Mouse (Mus musculus): ENCODE results near the gene Eif1ax.
"Not testable (repeated sequence)": the region's sequence is repeated elsewhere in the genome, so short reads cannot be mapped to it uniquely, and the experiment has no call there.

Gene Eif1ax

DNA sequence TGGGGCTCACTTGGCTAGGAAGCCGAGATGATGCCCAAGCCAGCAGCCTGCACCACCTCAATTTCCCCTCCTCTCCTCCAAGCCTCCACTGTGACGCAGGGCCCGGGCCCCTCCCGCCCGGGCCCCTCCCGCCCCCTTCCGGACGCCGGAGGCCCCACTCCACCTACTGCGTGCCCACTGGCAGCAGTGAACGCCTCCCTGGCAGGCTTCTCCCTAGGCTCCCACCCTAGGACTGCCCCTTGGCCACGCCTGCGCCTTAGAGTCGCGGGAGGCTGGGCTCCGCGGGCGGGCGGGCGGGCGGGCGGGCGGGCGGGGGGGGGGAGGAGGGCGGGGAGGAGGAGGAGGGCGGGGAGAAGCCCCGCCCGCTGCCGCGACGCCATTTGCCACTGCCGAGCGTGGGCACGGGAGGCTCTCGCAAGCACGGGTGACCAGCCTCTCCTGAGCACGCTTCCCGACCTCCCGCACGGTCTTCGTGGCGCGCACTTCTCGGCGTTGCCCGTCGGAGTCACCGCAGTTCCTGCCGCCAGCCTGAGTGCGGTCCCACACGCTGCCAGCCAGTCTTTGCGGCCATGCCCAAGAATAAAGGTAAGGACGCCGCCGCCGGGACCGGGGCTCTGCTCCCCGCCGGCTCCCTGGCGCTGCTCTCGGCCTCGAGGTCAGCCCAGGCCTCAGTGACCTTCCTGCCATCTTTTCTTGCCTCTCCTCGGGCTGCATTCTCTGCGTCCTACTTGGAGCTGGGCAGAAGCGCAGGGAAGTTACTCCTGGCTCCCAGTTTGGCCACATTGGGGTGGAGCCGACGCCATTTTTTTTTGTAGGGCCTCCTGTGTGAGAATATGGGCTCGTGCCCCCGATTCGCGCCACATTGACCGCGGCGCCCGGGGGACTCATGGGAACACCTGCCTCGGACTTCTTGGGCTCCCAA lies at the start of gene Eif1ax:
Eif1ax (plus strand) TSS at position 348 of the 922 bp plus-strand sequence.
- DNase-seq: peak; percentile 74 to 75

DNA sequence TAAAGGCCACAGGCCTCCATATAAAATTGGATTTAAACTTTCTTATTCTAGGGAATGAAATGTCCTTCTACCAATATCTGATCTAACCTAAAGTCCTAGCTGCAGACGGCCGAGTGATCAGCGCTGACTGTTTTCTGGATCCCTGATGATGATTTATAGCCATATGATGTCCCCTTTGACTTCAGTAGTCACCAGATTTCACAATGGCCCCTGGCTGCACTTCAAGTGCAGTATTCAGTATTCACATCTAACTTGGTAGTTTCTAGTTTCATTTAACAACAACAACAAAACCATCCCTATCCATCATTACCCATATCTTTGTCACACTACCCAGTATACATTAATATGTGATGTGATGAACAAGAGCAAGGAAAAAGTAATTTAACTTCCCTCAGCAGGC lies 7.5 kb upstream of the Eif1ax start:
- DNase-seq: no peak

DNA sequence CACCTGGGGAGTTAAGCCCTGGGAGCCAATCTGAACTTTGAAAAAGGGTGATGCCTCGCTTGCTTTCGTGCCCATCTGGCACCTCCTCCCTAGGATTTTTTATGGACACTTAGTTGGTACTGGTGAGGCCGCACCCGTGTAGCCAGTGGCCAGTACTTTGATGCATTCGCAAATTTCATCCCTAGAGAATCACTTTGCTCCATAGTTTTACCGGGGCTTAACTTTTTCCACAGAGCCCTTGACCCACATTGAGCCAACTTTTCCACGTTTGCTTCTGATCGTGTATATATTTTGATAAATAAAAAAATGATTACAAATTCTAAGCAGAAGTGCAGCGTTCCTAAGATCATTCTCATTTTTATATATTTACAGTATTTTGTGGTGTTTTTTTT lies 771 bp downstream of the Eif1ax start:
- no peak for DNase-seq

DNA sequence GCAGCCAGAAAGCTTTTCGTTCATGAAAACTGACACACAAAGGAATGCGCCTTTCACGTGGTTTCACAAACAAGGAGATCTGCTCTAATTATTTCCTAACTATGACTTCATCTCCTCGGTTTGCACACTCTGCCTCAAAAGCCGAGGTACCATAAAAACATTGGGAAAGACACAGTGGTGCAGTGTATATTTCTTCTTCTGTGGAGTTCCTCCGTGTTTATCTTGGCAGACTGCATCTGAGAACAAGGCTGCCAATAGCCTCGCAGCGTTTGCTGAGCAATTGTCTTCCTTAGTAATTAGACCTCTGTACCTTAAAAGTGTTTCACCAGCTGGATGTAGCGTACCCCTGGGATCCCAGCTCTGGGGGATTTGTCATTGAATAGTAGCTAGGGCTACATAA lies 15.1 kb downstream of the Eif1ax start:
- no peak for DNase-seq

DNA sequence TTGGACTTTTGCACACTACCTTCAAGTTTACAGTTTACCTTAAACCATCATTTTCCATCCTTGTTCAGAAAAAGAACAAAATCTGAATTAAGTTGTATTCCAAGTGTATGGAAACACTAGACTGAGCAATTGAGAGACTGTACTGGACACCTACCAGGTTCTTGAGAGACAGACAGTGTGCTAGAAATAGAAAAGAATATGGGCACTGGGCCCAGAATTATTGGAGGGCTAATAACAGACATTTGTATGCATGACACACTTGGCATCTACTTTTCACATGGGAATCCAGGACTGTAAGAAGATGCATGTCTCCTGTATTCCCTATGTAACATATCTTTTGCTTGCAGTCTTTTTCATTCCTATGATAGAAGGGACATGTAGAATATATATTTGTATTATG lies 17.0 kb downstream of the Eif1ax start:
- no peak for DNase-seq

DNA sequence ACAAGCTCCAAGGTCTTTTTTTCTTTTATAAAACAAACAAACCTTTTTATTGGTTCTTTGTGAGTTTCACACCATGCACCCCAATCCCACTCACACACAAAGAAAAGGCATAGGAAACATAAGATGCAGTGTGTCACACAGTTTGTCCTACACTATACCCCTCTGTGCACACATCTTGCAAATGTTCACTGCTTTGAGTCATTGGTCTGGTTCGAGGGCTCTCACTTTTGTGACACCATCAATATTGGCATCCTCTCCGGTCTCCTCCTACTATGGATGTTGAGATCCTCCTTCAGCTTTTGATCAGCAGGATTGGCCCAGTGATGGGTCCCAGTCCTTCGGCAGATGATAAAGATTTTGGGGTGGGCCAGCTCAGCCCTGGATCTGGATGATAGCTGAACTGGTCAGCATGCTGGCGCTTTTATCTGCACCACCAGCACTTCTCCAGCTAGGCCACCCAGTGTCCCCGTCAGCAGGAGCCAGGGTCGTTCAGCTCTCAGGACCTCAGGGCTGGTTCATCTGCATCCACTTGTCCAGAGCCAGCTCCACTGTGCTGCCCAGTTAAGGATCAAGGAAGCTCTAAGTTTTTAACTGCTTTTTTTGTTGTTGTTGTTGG lies 18.5 kb downstream of the Eif1ax start:
- no peak for DNase-seq

DNA sequence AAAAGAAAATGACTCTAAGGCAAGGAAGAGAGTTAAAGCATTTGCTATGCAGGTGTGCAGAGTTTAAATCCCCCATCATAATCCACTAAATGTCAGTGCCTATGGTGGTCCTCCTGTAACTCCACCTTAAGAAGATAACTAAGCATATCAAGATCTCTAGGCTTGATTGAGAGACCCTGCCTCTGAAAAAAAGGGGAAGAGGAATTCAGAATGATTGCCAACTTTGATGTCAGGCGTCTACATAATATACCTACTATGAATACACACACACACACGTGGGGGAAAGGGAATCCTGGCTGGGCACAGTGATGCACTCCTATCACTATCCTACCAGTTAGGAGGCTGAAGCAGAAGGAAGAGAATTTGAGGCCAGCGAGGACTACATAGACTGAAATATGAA lies 19.3 kb downstream of the Eif1ax start:
- no peak for DNase-seq

DNA sequence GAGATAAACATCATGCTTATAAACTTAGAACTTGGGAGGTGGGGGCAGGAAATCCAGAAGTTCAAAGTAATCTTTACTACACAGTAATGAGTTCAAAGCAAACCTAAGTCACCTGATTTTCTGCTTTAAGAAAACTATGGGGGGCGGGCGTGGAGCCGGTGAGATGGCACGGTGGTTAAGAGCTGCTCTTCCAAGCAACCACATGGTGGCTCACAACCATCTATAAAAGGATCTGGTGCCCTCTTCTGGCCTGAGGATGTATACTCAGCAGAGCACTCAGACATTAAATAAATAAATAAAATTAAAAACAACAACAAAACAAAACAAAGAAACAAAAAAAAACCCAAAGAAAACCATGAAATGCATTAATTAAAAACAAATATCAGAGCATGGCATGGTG lies 37.3 kb downstream of the Eif1ax start:
- peak in 1 of 2 experiments; percentile 4 for DNase-seq

DNA sequence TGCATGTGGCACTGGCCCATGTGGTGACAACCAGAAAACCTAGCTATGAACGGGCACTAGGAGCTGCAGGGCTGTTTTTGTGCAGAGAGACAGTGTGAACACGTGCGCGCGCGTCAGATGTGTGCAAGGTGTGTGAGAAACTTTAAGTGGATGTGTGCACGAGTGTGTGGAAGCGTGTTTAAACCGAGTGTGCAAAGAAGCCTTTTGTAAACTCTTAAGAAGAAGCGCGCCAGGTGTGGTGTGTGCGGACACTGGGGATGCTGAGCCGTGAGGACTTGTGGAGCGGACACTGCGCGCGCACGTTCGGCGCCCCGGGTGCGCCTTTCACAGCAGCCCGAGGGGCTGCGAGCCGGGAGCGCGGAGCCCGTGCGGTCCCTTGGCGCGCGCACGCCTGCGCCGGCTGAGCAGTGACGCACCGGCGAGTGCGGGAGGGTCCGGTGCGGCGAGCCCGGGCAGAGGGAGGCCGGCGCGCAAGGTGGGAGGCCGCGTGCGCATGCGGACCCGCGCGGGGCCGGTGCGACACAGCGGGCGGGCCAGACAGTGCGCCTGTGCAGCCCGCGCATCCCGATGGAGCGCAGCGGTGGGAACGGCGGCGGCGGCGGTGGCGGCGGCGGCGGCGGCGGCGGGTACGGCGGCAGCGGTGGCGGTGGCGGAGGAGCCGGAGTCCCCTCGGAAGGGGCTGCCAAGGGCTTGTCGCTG lies 42.3 kb downstream of the Eif1ax start, which contains the start of gene Map7d2:
Map7d2 (plus strand) TSS at position 443 of the 699 bp plus-strand sequence.
- no peak for DNase-seq

DNA sequence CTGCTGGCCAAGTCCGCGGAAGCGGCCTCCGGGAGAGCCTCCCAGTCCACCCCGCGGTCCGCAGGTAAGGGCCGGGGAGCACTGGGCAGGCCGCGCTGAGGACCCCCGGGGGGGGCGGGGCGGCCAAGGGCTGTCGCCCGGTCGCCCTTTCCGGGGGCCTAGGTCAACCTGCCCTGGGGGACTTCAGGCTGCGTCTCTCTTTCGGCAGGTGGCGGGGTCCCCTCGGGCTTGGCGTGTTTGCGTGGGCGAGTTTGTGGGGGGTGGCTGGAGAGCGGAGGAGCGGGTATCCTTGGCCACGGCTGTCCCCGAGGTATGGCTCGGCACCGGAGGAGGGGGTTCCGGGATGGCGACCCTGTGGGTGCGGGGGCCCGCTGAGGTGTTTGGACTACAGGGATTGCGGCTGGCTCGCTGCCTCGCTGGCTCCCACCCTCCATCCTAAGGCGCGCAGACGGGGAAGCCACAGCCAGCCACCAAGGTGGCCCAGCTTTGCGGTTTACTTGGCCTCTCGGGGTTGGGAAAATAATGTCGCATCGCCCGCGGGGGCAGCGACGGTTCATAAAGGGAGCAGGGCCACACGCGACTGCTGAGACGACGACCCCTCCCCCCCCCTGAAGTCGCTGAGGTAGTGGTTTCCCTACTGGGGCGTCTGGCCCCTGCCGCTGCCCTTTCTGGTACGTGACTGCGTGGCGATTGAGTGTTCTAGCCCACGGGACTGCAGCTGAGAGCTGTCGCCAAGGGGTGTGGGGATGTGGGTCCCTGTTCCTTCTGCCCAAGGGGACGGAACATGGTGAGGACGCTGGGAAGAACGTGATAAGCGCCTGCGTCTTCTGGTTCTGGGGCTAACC lies 43.1 kb downstream of the Eif1ax start:
- no peak for DNase-seq

DNA sequence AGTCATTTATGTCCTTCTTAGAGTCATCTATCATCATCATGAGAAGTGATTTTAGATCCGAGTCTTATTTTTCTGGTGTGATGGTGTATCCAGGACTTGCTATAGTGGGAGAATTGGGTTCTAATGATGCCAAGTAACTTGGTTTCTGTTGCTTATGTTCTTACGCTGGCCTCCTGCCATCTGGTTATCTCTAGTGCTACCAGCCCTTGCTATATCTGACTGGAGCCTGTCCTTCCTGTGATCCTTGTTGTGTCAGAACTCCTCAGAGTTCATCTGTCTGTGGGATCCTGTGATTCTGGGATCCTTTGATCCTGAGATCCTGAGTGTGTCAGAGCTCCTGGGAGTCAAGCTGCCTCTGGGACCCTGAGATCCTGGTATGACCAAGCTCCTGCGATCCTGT lies 58.5 kb downstream of the Eif1ax start:
- DNase-seq: not testable (repeated sequence)
